Mouse (Mus musculus) heart, embryonic 13.5 days (tissue): Measurements from ENCODE around the gene Cabcoco1. TPM values are rescaled to one million over a fixed set of nuclear protein-coding genes. Genes with fewer than 3 reads are reported as not detected.

ENCODE experiments used
- ATAC-seq: fragments of 200-750 bp; cut with Nextera tagmentation; 2 replicates; pipeline ENCODE4 v1.8.0; 2017; ENCODE audit warnings: moderate TSS enrichment; ENCODE audit not compliant: insufficient number of reproducible peaks, low FRiP score, low TSS enrichment; ENCODE audit errors: extremely low read depth
- H3K27ac ChIP-seq: fragments of 300-500 bp; sonication (generic); replicated peaks from 2 replicates; pipeline ENCODE4 v1.5.1; 2015; ENCODE audit warnings: moderate library complexity, mild to moderate bottlenecking, inconsistent platforms
- H3K27me3 ChIP-seq: fragments of 300-500 bp; sonication (generic); replicated peaks from 2 replicates; pipeline ENCODE4 v1.6.1; 2015; ENCODE audit warnings: mild to moderate bottlenecking, inconsistent platforms
- H3K36me3 ChIP-seq: fragments of 300-500 bp; sonication (generic); 2 replicates; pipeline ENCODE4 v1.6.1; 2015; ENCODE audit warnings: mild to moderate bottlenecking, inconsistent platforms
- H3K4me1 ChIP-seq: fragments of 300-500 bp; sonication (generic); 2 replicates; pipeline ENCODE4 v1.6.1; 2015; ENCODE audit warnings: inconsistent platforms
- H3K4me2 ChIP-seq: fragments of 300-500 bp; sonication (generic); 2 replicates; pipeline ENCODE4 v1.6.1; 2015; ENCODE audit warnings: inconsistent platforms, mild to moderate bottlenecking, moderate library complexity
- H3K4me3 ChIP-seq: fragments of 300-500 bp; sonication (generic); 2 replicates; pipeline ENCODE4 v1.5.1; 2015; ENCODE audit warnings: moderate library complexity, mild to moderate bottlenecking, inconsistent platforms
- H3K9ac ChIP-seq: fragments of 300-500 bp; sonication (generic); 2 replicates; pipeline ENCODE4 v1.6.1; 2015; ENCODE audit warnings: inconsistent platforms, mild to moderate bottlenecking, moderate library complexity
- H3K9me3 ChIP-seq: fragments of 300-500 bp; sonication (generic); 2 replicates; pipeline ENCODE4 v1.6.1; 2016; ENCODE audit warnings: inconsistent platforms
- WGBS: fragments of 180-500 bp; shearing (Covaris S2); methylation state at CpG from one replicate; pipeline ENCODE4 v1.1.7; 2015; ENCODE audit warnings: mixed read lengths; 5-methylcytosine and 5-hydroxymethylcytosine counted together
- polyA plus RNA-seq: library from polyadenylated mRNA; unstranded; fragments of >200 nt; fragmentation: Nextera tagmentation; extraction: Ambion mirVana; gene quantifications from 2 replicates; pipeline ENCODE4 v1.2.1, GENCODE M21; 2015

Cabcoco1 gene
- polyA plus RNA-seq, 1 experiment from 2014 or later: 30.4 TPM

DNA sequence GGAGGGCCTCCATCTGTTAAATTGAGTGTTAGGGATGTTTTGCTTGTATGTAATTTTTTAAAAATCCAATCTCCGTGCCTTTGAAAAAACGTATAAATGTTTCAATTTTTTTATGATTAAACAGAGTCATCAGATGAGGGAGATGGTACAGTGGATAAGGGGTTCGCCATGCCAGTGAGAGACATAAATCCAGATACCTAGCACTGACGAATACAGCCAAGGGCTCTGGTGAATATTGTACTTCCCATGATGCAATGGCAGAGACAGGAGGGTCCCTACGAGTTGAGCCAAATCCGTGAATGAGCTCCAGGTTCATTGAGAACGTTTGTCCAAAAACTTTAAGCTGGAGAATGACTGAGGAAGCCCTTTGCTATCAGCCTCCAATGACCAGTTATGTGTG lies 9.6 kb upstream of the Cabcoco1 start:
- Histone ChIP-seq H3K36me3 (no peaks in the 10 kb centered on the region), H3K4me2 (no peak overlapping the region), H3K9me3 (no peaks in the 10 kb centered on the region), H3K27ac (no peak overlapping the region), H3K4me1 (no peaks in the 10 kb centered on the region), H3K9ac (no peak overlapping the region), H3K27me3 (no peaks in the 10 kb centered on the region), H3K4me3 (no peak overlapping the region)
- WGBS: 80% methylated on average over 7 of the region's 7 CpGs
- ATAC-seq: no peak

DNA sequence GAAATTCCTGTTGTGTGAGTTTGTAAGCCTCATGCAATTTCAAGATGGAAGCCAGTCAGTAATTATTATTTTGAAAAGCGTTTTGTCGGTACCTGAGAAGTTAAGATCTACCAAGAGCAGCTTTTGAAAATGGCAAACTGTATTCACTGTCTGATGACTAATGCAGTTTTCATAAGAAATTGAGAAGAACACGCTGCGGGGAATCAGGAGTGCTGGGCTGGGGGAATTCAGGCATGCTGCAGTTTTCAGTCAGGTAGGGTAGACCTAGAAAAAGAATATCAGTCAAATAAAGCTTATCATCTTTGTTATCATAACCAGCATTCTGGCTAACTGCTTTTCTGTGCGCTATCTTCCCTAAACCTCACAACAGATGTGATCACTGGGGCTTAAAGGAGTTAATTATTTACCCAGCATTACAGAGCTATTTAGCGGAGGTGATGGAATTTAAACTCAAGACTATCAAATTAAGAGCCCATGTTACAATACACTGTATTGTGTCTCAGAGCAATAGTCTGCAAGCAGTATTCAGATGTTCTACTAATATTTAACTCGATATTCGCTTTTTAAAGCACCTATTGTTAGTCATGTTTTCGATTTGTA lies 9.1 kb upstream of the Cabcoco1 start:
- Histone ChIP-seq H3K27ac (no peak overlapping the region), H3K27me3 (no peaks in the 10 kb centered on the region), H3K9ac (no peak overlapping the region), H3K36me3 (no peaks in the 10 kb centered on the region), H3K4me3 (no peak overlapping the region), H3K4me2 (no peak overlapping the region), H3K9me3 (no peaks in the 10 kb centered on the region), H3K4me1 (no peaks in the 10 kb centered on the region)
- WGBS: 81% methylated on average over 9 of the region's 9 CpGs
- ATAC-seq: no peak

DNA sequence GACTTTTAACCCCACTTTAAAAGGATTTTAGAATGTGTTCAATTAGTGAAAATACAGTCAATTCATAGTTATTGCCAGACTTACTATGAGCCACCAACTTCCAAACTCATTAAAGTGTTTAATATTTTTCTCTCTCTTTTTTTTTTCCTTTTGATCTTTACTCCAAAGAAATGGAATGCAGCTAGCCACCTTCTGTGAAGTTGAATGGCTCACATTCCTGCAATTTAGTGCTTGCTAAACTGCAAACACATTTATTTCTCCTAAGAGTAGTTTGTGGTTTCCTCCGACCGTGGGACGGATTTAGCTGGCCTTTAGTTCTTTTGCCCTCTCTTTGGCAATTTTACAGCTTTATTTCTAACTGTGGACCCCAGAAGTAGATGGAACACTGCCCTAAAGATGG lies 1.4 kb upstream of the Cabcoco1 start:
- H3K4me1 ChIP-seq: peaks cover 20% of the 10 kb centered on the region
- H3K9me3 ChIP-seq: no peaks in the 10 kb centered on the region
- H3K4me3 ChIP-seq: no peak overlapping the region
- H3K36me3 ChIP-seq: no peaks in the 10 kb centered on the region
- no peak overlapping the region for H3K27ac ChIP-seq
- ATAC-seq: no peak
- 78% methylated on average over 3 of the region's 3 CpGs for WGBS
- no peak overlapping the region for H3K4me2 ChIP-seq
- H3K27me3 ChIP-seq: no peaks in the 10 kb centered on the region
- H3K9ac ChIP-seq: no peak overlapping the region

DNA sequence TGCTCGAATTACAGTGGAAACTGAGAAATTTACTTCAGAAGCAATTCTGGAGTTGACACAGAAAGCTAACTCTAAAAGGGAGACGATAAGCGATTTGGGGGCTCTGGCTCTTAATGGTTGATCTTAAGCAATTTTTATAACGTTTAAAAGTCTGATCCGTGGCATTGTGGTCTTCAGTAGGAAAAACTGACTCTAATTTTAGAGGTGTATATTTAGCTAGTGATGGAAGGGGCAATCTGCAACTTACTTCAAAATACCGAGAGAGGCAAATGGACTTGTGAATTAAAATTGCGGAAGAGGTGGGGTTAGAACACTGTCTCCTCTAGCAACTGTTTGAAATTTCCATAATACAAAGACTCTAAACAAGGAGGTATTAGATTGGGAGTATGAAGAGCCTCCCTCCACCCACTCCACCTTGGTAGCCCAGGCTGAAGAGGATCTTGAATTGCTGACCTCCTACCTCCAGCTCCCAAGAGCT lies 286 bp upstream of the Cabcoco1 start:
- Histone ChIP-seq H3K36me3 (no peaks in the 10 kb centered on the region), H3K4me3 (peak overlapping the region; percentile 57), H3K4me1 (peaks cover 25% of the 10 kb centered on the region), H3K27me3 (no peaks in the 10 kb centered on the region), H3K9ac (peak overlapping the region; percentile 78), H3K4me2 (peak overlapping the region; percentile 73), H3K27ac (peak overlapping the region; percentile 80), H3K9me3 (no peaks in the 10 kb centered on the region)
- 39% methylated on average over 7 of the region's 7 CpGs for WGBS
- no peak for ATAC-seq

DNA sequence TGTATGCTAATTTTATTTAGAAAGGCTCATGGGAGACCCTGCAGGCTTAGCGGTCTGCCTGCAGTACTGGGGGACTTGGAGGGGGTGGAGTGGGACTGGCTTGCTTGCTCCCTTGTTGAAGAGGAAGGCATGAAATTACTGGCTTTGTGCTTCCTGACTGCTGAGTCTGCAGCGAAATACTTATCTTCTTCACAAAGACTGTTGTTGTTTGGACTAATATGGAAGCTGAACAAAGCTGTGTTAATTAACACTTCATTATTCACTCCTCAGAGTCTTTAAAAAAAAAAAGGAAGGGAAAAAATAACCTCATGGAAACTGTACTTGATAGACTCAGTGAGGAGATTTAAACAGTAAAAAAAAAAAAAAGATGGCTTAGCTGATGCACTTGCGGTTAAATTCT lies 1.1 kb downstream of the Cabcoco1 start:
- H3K36me3 ChIP-seq: no peaks in the 10 kb centered on the region
- H3K4me2 ChIP-seq: peak overlapping the region; percentile 73
- H3K4me3 ChIP-seq: peak overlapping the region; percentile 57; the same call in 1 of the 2 replicates
- H3K9ac ChIP-seq: no peak overlapping the region; the same call in 1 of the 2 replicates
- peak overlapping the region; percentile 80 for H3K27ac ChIP-seq
- 53% methylated on average over 3 of the region's 3 CpGs for WGBS
- no peak for ATAC-seq
- no peaks in the 10 kb centered on the region for H3K9me3 ChIP-seq
- no peaks in the 10 kb centered on the region for H3K27me3 ChIP-seq
- H3K4me1 ChIP-seq: peaks cover 25% of the 10 kb centered on the region

DNA sequence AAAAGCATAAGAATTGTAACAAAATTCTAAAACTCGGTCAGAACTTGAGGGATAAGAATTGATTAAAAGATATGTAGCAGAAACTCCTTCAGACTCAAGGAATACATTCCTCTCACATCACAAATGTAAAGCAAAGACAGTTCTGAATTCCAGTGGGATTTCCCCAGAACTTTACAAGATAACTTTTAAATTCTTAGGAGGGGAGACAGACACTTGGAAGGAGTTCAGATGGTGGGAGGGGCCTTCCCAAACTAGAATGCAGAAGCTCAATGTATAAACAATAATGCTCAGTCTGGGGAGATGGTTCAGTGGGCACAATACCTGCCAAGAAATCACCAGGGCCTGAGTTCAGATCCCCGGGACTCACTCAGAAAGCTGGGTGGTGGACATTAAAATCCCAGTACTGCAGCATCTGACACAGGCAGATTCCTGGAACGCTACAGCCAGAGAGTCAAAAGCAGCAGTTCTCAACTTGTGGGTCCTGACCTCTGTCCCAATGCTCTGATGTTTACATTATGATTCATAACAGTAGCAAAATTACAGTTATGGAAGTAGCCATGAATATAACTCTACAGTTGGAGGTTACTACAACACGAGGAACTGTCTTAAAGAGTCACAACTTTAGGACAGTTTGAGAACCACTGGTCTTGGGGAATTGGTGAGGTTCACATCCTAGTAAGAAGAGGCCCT lies 4.3 kb downstream of the Cabcoco1 start:
- 63% methylated on average over 4 of the region's 4 CpGs for WGBS
- H3K27me3 ChIP-seq: no peaks in the 10 kb centered on the region
- H3K27ac ChIP-seq: peak overlapping the region; percentile 53
- ATAC-seq: no peak
- H3K4me2 ChIP-seq: no peak overlapping the region
- H3K4me1 ChIP-seq: peaks cover 25% of the 10 kb centered on the region
- no peak overlapping the region for H3K9ac ChIP-seq
- H3K9me3 ChIP-seq: no peaks in the 10 kb centered on the region
- 0 out of 2 replicates have a peak, but pooled peaks cover 7% of the 10 kb centered on the region for H3K36me3 ChIP-seq
- no peak overlapping the region for H3K4me3 ChIP-seq

DNA sequence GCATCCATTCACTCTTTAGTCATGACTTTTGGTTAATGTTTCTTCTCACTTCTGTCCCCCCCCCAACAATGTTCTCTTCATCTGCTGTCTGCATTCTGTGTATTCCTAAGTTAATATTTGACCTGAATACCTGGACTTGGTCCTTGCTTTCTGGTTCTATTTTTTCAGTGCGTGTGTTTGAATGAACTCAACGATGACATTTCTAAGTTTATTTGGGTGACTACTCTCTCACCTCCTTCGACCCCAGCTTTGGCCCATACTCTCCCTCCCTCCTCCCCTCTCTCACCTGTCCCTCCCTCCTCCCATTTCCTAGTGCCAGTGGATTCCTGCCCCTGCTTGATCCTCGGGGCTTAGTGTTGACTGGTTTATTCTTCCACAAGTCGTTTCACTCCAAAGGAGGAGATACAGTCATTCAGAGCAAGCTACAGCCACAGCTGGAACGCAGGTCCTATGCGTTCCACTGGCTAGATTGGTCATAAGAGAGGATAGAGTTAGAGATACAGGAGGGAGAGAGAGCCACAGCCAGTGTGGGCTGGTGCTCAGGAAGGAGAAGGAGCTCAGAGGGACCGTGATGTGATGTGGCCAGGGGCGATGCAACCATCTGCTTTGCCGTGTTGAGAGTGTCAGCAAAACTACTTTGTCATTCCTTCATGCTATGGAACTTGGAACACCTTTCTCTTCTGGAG lies 12.2 kb downstream of the Cabcoco1 start:
- Histone ChIP-seq H3K4me3 (no peak overlapping the region), H3K36me3 (0 out of 2 replicates have a peak, but pooled peaks cover 9% of the 10 kb centered on the region), H3K27me3 (no peaks in the 10 kb centered on the region), H3K4me1 (peaks cover 4% of the 10 kb centered on the region; the same call in 1 of the 2 replicates), H3K9me3 (no peaks in the 10 kb centered on the region), H3K27ac (no peak overlapping the region), H3K9ac (no peak overlapping the region), H3K4me2 (no peak overlapping the region)
- 77% methylated on average over 10 of the region's 10 CpGs for WGBS
- ATAC-seq: no peak

DNA sequence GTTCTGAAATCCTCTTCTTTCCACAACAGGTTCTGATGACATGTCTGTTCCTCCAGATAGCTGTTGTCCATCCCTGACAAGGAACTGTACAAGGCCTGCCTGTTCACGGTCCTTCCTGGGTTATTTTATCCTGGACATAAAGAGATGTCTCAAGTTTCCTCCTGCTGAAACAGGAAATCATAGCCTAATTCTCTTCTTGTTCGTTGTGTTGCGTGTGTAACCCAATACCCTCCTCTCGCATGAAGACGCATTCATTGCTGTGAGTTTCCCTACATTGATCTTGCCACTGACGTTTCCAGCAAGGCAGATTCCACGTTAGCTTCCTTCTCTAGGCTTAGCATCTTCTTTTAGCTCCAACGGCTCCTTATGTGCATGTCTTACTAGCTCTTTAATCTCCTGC lies 12.7 kb downstream of the Cabcoco1 start:
- no peaks in the 10 kb centered on the region for H3K27me3 ChIP-seq
- H3K4me3 ChIP-seq: no peak overlapping the region
- H3K4me2 ChIP-seq: no peak overlapping the region
- ATAC-seq: no peak
- H3K9me3 ChIP-seq: no peaks in the 10 kb centered on the region
- H3K9ac ChIP-seq: no peak overlapping the region
- H3K36me3 ChIP-seq: 0 out of 2 replicates have a peak, but pooled peaks cover 9% of the 10 kb centered on the region
- no peak overlapping the region for H3K27ac ChIP-seq
- peaks cover 4% of the 10 kb centered on the region; the same call in 1 of the 2 replicates for H3K4me1 ChIP-seq
- WGBS: 70% methylated on average over 8 of the region's 8 CpGs

DNA sequence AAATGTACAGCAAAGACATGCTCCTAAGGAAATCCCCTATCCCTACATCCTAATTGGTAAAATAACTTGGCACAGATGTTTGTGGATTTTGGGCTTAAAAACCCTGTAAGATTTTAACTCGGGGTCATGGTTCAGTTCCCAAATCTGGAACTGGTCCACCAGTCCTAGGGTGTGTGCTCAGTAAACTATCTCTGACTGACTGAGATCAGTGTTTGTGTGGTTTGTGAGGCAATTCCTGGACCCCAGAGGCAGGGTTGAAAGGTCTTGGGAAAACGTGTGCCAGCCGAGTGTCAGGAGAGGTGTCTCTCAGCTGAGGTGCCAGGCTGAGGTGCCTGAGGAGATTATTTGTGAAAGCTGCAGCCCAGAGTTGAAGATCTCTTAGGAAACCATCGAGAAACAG lies 19.6 kb downstream of the Cabcoco1 start:
- WGBS: 67% methylated on average over 4 of the region's 4 CpGs
- ATAC-seq: no peak
- no peak overlapping the region for H3K27ac ChIP-seq
- H3K36me3 ChIP-seq: peaks cover 4% of the 10 kb centered on the region; the same call in 1 of the 2 replicates
- H3K4me3 ChIP-seq: no peak overlapping the region
- no peak overlapping the region for H3K4me2 ChIP-seq
- H3K9me3 ChIP-seq: 0 out of 2 replicates have a peak, but pooled peaks cover 3% of the 10 kb centered on the region
- H3K4me1 ChIP-seq: peaks cover 2% of the 10 kb centered on the region; the same call in 1 of the 2 replicates
- no peaks in the 10 kb centered on the region for H3K27me3 ChIP-seq
- H3K9ac ChIP-seq: no peak overlapping the region

DNA sequence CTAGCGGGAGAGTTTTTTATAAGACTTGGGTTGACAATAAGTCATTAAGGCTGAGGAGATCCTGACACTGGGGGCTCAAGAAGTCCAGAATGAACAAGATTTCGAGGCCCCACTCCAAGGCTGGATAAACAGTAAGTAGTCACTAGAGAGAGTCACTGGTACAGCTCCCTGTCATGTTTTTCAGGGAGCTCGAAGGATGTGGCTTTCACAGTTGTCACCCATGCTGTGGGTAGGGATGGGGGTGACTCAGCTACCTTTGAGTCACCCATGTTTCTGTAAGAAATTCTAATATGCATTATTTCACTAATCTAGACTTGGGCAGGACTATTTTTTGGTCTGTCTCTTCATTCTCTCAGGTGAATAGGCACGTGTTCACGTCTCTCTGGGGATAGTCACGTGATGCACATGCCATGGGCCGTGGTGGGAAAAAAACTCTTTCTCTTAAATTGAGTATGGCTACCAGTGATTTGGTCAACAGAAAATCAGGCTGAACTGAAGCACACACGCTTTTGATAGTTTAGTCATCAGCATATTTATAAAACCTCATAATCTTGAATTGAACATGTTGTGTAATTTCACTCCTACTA lies 29.2 kb downstream of the Cabcoco1 start:
- no peak overlapping the region for H3K4me2 ChIP-seq
- 77% methylated on average over 8 of the region's 8 CpGs for WGBS
- no peak overlapping the region for H3K9ac ChIP-seq
- H3K36me3 ChIP-seq: no peaks in the 10 kb centered on the region
- no peak overlapping the region for H3K27ac ChIP-seq
- no peaks in the 10 kb centered on the region for H3K27me3 ChIP-seq
- H3K4me1 ChIP-seq: no peaks in the 10 kb centered on the region
- no peak overlapping the region for H3K4me3 ChIP-seq
- H3K9me3 ChIP-seq: no peaks in the 10 kb centered on the region
- no peak for ATAC-seq

DNA sequence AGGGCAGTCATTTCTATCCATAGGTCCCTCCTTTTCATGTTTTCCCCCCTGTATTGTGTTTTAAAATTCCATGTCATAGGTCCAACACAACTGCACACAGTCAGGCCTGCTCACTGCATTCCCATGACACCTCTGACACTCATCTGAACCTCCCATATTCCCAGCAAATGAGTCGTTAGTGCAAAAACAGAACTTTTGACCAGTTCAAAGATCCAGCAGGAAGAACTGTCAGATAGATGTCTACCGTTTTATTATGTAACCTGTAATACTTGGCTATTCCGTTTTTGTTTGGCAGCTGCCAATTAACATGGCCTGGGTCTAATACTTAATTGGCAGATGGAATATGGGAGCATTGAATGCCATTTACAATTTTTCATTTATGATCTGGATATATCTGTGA lies 34.0 kb downstream of the Cabcoco1 start:
- Histone ChIP-seq H3K4me3 (no peak overlapping the region), H3K27me3 (no peaks in the 10 kb centered on the region), H3K4me2 (no peak overlapping the region), H3K9ac (no peak overlapping the region), H3K27ac (no peak overlapping the region), H3K4me1 (no peaks in the 10 kb centered on the region), H3K36me3 (0 out of 2 replicates have a peak, but pooled peaks cover 3% of the 10 kb centered on the region), H3K9me3 (peaks cover 6% of the 10 kb centered on the region; the same call in 1 of the 2 replicates)
- no peak for ATAC-seq
- 82% methylated on average over 3 of the region's 3 CpGs for WGBS
